Mouse (Mus musculus) CH12.LX (cell line): ENCODE measurements around the gene Cep57l1. TPM values are rescaled to one million over a fixed set of nuclear protein-coding genes. Genes with fewer than 3 reads are reported as not detected.

ENCODE experiments used
- DNase-seq: peaks from one replicate; pipeline ENCODE4 v3.0.0-alpha.2; 2013; ENCODE audit errors: extremely low read depth
- H3K27ac ChIP-seq: 2 replicates; pipeline ENCODE4 v1.5.1; 2012; ENCODE audit warnings: low read depth, mild to moderate bottlenecking, control low read depth, moderate library complexity; ENCODE audit not compliant: insufficient read depth
- H3K27me3 ChIP-seq: replicated peaks from 2 replicates; pipeline ENCODE3; 2012; ENCODE audit warnings: inconsistent platforms
- H3K36me3 ChIP-seq, 2 experiments: replicated peaks in 1 of 2; 2 replicates each; pipeline versions ENCODE3 to v1.6.1; 2012; ENCODE audit warnings: inconsistent platforms in 1 of 2, low read length in 1 of 2, mild to moderate bottlenecking in 1 of 2, mixed read lengths in 1 of 2, moderate library complexity in 1 of 2; ENCODE audit not compliant: control insufficient read depth in 1 of 2, insufficient read depth in 1 of 2
- H3K4me1 ChIP-seq, 2 experiments: 2 replicates each; pipeline ENCODE4 v1.6.1; 2012; ENCODE audit warnings: inconsistent platforms in 1 of 2, moderate library complexity in 1 of 2; ENCODE audit not compliant: insufficient read depth in 2 of 2, control insufficient read depth in 1 of 2
- H3K4me2 ChIP-seq: 2 replicates; pipeline ENCODE4 v1.6.1; 2012; ENCODE audit warnings: low read depth, mild to moderate bottlenecking, control low read depth; ENCODE audit not compliant: poor library complexity, insufficient read depth, severe bottlenecking
- H3K4me3 ChIP-seq, 3 experiments: fragments of 150-350 bp in 1 of 3; sonication (generic) in 1 of 3; replicated peaks in 1 of 3; 2 replicates each; pipeline versions ENCODE3 to v1.5.1; 2011 to 2012; ENCODE audit warnings: low read depth in 2 of 3, low read length in 2 of 3, mild to moderate bottlenecking in 2 of 3, moderate library complexity in 2 of 3, control low read depth in 1 of 3, improper control_type of control experiment in 1 of 3, inconsistent platforms in 1 of 3, mixed read lengths in 1 of 3; ENCODE audit not compliant: poor library complexity in 1 of 3
- H3K79me2 ChIP-seq: replicated peaks from 2 replicates; pipeline ENCODE4 v1.6.1; 2012; ENCODE audit warnings: mild to moderate bottlenecking, moderate library complexity; ENCODE audit not compliant: control insufficient read depth, poor library complexity, insufficient read depth, severe bottlenecking; ENCODE audit errors: extremely low read depth
- H3K9ac ChIP-seq: 2 replicates; pipeline ENCODE4 v1.6.1; 2012; ENCODE audit warnings: low read depth, mild to moderate bottlenecking, control low read depth, moderate library complexity; ENCODE audit not compliant: insufficient read depth
- H3K9me3 ChIP-seq: replicated peaks from 2 replicates; pipeline ENCODE3; 2012; ENCODE audit warnings: low read length, inconsistent platforms, mixed read lengths
- BHLHE40 ChIP-seq: IDR thresholded peaks from 2 replicates; pipeline ENCODE4 v1.6.1; 2011; ENCODE audit warnings: mild to moderate bottlenecking, low read depth, low read length, improper control_type of control experiment
- EP300 ChIP-seq: IDR thresholded peaks from 2 replicates; pipeline ENCODE4 v1.6.1; 2011; ENCODE audit warnings: low read length, improper control_type of control experiment
- HCFC1 ChIP-seq: IDR thresholded peaks from 2 replicates; pipeline ENCODE4 v1.6.1; 2012; ENCODE audit warnings: low read depth, mild to moderate bottlenecking, inconsistent platforms, low read length, improper control_type of control experiment
- JUN ChIP-seq: IDR thresholded peaks from 2 replicates; pipeline ENCODE4 v1.6.1; 2011; ENCODE audit warnings: low read depth, mild to moderate bottlenecking, low read length, improper control_type of control experiment, moderate library complexity; ENCODE audit not compliant: insufficient read depth
- JUND ChIP-seq: conservative IDR thresholded peaks from 2 replicates; pipeline ENCODE4 v1.6.1; 2011; ENCODE audit warnings: low read depth, low read length, improper control_type of control experiment
- KAT2A ChIP-seq: IDR thresholded peaks from 2 replicates; pipeline ENCODE4 v1.6.1; 2012; ENCODE audit warnings: low read length, improper control_type of control experiment, inconsistent platforms; ENCODE audit not compliant: insufficient replicate concordance
- MAX ChIP-seq: IDR thresholded peaks from 2 replicates; pipeline ENCODE4 v1.6.1; 2011; ENCODE audit warnings: low read length, improper control_type of control experiment
- MAZ ChIP-seq: IDR thresholded peaks from 2 replicates; pipeline ENCODE4 v1.6.1; 2012; ENCODE audit warnings: low read depth, mild to moderate bottlenecking, inconsistent platforms, low read length, improper control_type of control experiment, moderate library complexity
- MXI1 ChIP-seq: IDR thresholded peaks from 2 replicates; pipeline ENCODE4 v1.6.1; 2011; ENCODE audit warnings: mild to moderate bottlenecking, low read depth, low read length, improper control_type of control experiment
- MYC ChIP-seq: IDR thresholded peaks from 2 replicates; pipeline ENCODE4 v1.6.1; 2011; ENCODE audit warnings: low read depth, mild to moderate bottlenecking, improper control_type of control experiment, low read length
- NELFE ChIP-seq: IDR thresholded peaks from 2 replicates; pipeline ENCODE4 v1.6.1; 2011; ENCODE audit warnings: low read depth, low read length, improper control_type of control experiment
- NRF1 ChIP-seq: IDR thresholded peaks from 2 replicates; pipeline ENCODE4 v1.6.1; 2014; ENCODE audit warnings: low read depth, mild to moderate bottlenecking, inconsistent platforms, low read length, improper control_type of control experiment, moderate library complexity
- PAX5 ChIP-seq: IDR thresholded peaks from 2 replicates; pipeline ENCODE4 v1.6.1; 2012; ENCODE audit warnings: low read length, inconsistent platforms, mixed read lengths
- POLR2A ChIP-seq: IDR thresholded peaks from 2 replicates; pipeline ENCODE4 v1.6.1; 2011; ENCODE audit warnings: low read depth, mild to moderate bottlenecking, improper control_type of control experiment, low read length
- RAD21 ChIP-seq: IDR thresholded peaks from 2 replicates; pipeline ENCODE4 v1.6.1; 2011; ENCODE audit warnings: low read depth, mild to moderate bottlenecking, low read length, improper control_type of control experiment, moderate library complexity
- RCOR1 ChIP-seq: conservative IDR thresholded peaks from 2 replicates; pipeline ENCODE4 v1.6.1; 2012; ENCODE audit warnings: low read depth, mild to moderate bottlenecking, inconsistent platforms, low read length, improper control_type of control experiment
- TBP ChIP-seq: conservative IDR thresholded peaks from 2 replicates; pipeline ENCODE4 v1.6.1; 2011; ENCODE audit warnings: low read depth, low read length, improper control_type of control experiment
- ZC3H11A ChIP-seq: IDR thresholded peaks from 2 replicates; pipeline ENCODE4 v1.6.1; 2012; ENCODE audit warnings: low read depth, mild to moderate bottlenecking, inconsistent platforms, low read length, improper control_type of control experiment
- ZMIZ1 ChIP-seq: IDR thresholded peaks from 2 replicates; pipeline ENCODE4 v1.6.1; 2012; ENCODE audit warnings: low read depth, mild to moderate bottlenecking, inconsistent platforms, low read length, improper control_type of control experiment
- dilution Hi-C: fragments of 300-500 bp; cut with MboI; formaldehyde crosslinking; loops from 2 replicates; pipeline ENCODE4 v1.14.3; 2020; ENCODE audit warnings: low sequenced_read_pairs; ENCODE audit not compliant: extremely low pct_unique_long_range_greater_than_20kb, extremely low pct_ligation_motif_present
- in situ Hi-C: fragments of 300-500 bp; cut with MboI; formaldehyde crosslinking; loops from 3 replicates; pipeline ENCODE4 v1.14.3; 2019; ENCODE audit warnings: low sequenced_read_pairs, low pct_ligation_motif_present, low pct_unique_long_range_greater_than_20kb, mixed read lengths
- polyA plus RNA-seq: library from polyadenylated mRNA; unstranded; fragments of >175 nt; gene quantifications from 2 replicates; pipeline ENCODE4 v1.2.1, GENCODE M21; 2012; ENCODE audit warnings: low read depth; ENCODE audit not compliant: insufficient read length
- total RNA-seq, 2 experiments: library from RNA; depleted of rRNA; stranded (reverse); fragments of 300-350 nt in 1 of 2; fragments of >200 nt in 1 of 2; gene quantifications; 2 replicates each; pipeline ENCODE4 v1.2.3; 2012 to 2014

Cep57l1 gene
- total and polyA plus RNA-seq, 3 experiments, result 14.1 to 28.1 (median 19.4) TPM

DNA sequence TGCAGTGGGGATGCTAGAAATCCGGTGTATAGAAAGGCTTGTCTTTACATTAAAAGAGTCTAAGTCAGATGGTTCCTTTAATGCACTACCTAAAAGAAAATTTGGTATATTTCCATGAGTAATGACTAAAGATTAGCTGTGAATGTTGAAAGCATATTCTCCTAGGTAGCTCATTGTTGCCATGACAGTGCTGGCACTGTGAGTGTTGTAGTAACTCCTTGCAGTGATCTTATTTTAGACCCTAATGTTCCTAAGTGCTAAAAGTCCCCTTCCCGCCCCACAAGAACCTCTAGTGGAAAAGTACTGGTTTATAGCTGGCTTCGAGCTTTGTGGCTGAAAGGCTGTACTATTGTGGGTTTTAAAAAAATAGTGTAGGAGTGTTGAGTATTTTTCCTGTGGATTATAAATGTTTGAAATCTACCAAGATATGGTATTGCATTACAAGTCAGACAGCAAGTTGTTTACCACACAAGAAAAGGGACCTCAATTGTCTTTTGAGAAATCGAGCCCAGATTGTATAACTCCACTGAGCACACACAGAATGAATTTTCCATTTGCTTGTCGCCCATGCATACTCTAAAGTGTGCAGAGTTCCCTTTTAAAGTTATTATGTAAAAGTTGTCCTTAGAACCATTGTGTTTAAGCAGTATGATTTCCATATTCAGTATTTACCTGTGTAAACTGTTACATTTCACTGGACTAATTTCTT is 13.1 kb upstream of the Cep57l1 start:
- no peaks in the 10 kb centered on the region for H3K9me3 ChIP-seq
- in situ Hi-C loops, result loop anchor here (25.0 kb wide), 1 partner anchor 310 kb away; the partner anchor contains the start of gene Cd164
- no peaks in the 10 kb centered on the region for H3K36me3 ChIP-seq
- TF ChIP-seq EP300, result peak; percentile 44; the same call in 1 of the 2 replicates
- TF ChIP-seq MAX, result 0 out of 2 replicates have a peak, but pooled peaks have one; percentile 30
- no peak for TF ChIP-seq ZMIZ1
- TF ChIP-seq, all 38 proteins: peak for 2
- H3K9ac ChIP-seq, result no peak overlapping the region
- no peak overlapping the region for H3K27ac ChIP-seq
- no peaks in the 10 kb centered on the region for H3K27me3 ChIP-seq
- DNase-seq, result peak; percentile 31
- H3K4me3 ChIP-seq, result no peak overlapping the region
- H3K4me2 ChIP-seq, result no peak overlapping the region
- H3K79me2 ChIP-seq, result no peaks in the 10 kb centered on the region; the same call in none of the 2 replicates
- H3K4me1 ChIP-seq, result peaks cover 0 to 72% of the 10 kb centered on the region in 2 experiments; a peak in 3 of 4 replicates
- dilution Hi-C loops, result no loop called here

DNA sequence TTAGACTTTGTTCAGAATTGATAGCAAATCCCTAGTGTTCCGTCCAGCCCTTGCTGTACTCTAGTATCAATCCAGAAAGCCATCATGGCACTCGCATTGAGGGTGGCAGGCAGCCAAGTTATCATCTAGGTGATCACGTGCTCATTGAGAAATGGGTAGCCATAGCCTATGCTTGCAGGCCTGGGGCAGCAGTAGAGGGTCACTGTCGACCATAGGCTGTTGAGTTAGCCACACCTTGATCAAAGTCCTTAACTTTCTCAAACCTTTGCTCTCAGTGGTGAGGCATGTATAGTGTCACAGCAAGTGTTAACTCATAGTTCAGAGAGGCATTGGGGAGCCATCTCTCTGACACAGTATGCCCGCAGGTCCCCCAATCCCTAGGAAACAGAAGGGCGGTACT is 11.5 kb upstream of the Cep57l1 start:
- dilution Hi-C loops, result no loop called here
- no peak overlapping the region for H3K27ac ChIP-seq
- no peak overlapping the region for H3K4me3 ChIP-seq
- no peak for TF ChIP-seq PAX5
- TF ChIP-seq NRF1, result no peak
- no peak for TF ChIP-seq ZC3H11A
- TF ChIP-seq ZMIZ1, result no peak
- TF ChIP-seq, all 38 proteins: peak for 0
- Histone ChIP-seq H3K36me3 (no peaks in the 10 kb centered on the region), H3K27me3 (no peaks in the 10 kb centered on the region), H3K4me2 (no peak overlapping the region), H3K9me3 (no peaks in the 10 kb centered on the region), H3K9ac (no peak overlapping the region), H3K4me1 (peaks cover 0 to 68% of the 10 kb centered on the region in 2 experiments; a peak in 2 of 4 replicates), H3K79me2 (no peaks in the 10 kb centered on the region; the same call in 1 of the 2 replicates)
- no peak for DNase-seq
- in situ Hi-C loops, result loop anchor here (25.0 kb wide), 1 partner anchor 309 kb away; the partner anchor contains the start of gene Cd164

DNA sequence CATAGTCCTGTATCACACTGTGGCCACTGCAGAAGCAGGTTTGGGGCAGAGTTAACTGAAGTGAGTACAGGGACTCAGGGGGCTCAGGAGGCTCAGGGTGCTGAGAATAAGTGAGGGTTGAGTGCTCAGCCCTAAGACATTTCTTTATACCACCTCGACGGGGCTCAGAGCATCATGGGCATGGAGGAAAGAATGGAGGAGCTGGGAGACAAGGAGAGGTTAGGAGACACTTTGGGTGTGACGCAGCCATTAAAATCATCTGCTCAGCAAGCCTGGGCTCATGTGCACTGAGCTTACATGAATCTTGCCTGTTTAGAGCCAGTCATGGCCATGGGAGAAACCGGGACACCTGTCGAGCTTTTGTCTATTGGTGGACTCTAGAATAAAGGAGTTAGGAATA is 10.7 kb upstream of the Cep57l1 start:
- TF ChIP-seq JUND, result no peak
- TF ChIP-seq RAD21, result no peak
- TF ChIP-seq JUN, result no peak
- no peak for TF ChIP-seq MXI1
- no peak for TF ChIP-seq KAT2A
- no peak for TF ChIP-seq RCOR1
- no peak for TF ChIP-seq HCFC1
- TF ChIP-seq ZC3H11A, result no peak
- TF ChIP-seq BHLHE40, result no peak
- TF ChIP-seq EP300, result no peak
- no peak for TF ChIP-seq NELFE
- no peak for TF ChIP-seq POLR2A
- no peak for TF ChIP-seq MAZ
- TF ChIP-seq TBP, result no peak
- no peak for TF ChIP-seq MYC
- TF ChIP-seq NRF1, result no peak
- in situ Hi-C loops, result loop anchor here (25.0 kb wide), 1 partner anchor 308 kb away; the partner anchor contains the start of gene Cd164

More for the DNA sequence above, 10.7 kb upstream of the Cep57l1 start:
- Histone ChIP-seq H3K4me1 (peaks cover 0 to 71% of the 10 kb centered on the region in 2 experiments; a peak in 2 of 4 replicates), H3K4me3 (no peak overlapping the region), H3K27ac (no peak overlapping the region), H3K9me3 (no peaks in the 10 kb centered on the region), H3K9ac (no peak overlapping the region), H3K36me3 (no peaks in the 10 kb centered on the region), H3K4me2 (no peak overlapping the region), H3K27me3 (no peaks in the 10 kb centered on the region), H3K79me2 (peaks cover under 1% of the 10 kb centered on the region; the same call in 1 of the 2 replicates)
- dilution Hi-C loops, result no loop called here
- no peak for DNase-seq
